Mouse (Mus musculus): ENCODE data around the gene Fbxw14. TPM values are rescaled to one million over a fixed set of nuclear protein-coding genes. Genes with fewer than 3 reads are reported as not detected.

Gene Fbxw14
- polyA plus RNA-seq (2015; fragmentation: Nextera tagmentation; extraction: Ambion mirVana): 0.30 and 0.59 TPM in 2 replicates

GRCm38 (mm10) chr9:109287576-109287975 lies at the start of gene Fbxw14:
Gene Fbxw14 (minus strand): TSS chr9:109287676.

GRCm38 (mm10) chr9:109234654-109235053 lies 52.8 kb downstream of the Fbxw14 start, which contains the start of gene Fbxw20:
Gene Fbxw20 (minus strand): TSS chr9:109234754.

Other genes with a start within 250 kb of the Fbxw14 start
- 134 and 166 TPM in 2 replicates for gene Shisa5, start 249.1 kb downstream of the Fbxw14 start, polyA plus RNA-seq (2015; fragmentation: Nextera tagmentation; extraction: Ambion mirVana)
- 18.5 and 25.6 TPM in 2 replicates for gene Trex1, start 227.9 kb downstream of the Fbxw14 start, polyA plus RNA-seq (2015; fragmentation: Nextera tagmentation; extraction: Ambion mirVana)
- gene Atrip, start 213.6 kb downstream of the Fbxw14 start, polyA plus RNA-seq (2015; fragmentation: Nextera tagmentation; extraction: Ambion mirVana): 13.7 and 17.2 TPM in 2 replicates
- gene Ccdc51, start 205.2 kb downstream of the Fbxw14 start, polyA plus RNA-seq (2015; fragmentation: Nextera tagmentation; extraction: Ambion mirVana): 7.1 and 9.1 TPM in 2 replicates
- gene Tma7, start 205.1 kb downstream of the Fbxw14 start, polyA plus RNA-seq (2015; fragmentation: Nextera tagmentation; extraction: Ambion mirVana): 350 and 394 TPM in 2 replicates
- 3.3 and 3.7 TPM in 2 replicates for gene Plxnb1, start 192.3 kb downstream of the Fbxw14 start, polyA plus RNA-seq (2015; fragmentation: Nextera tagmentation; extraction: Ambion mirVana)
- gene Fbxw21, start 125.6 kb downstream of the Fbxw14 start, polyA plus RNA-seq (2015; fragmentation: Nextera tagmentation; extraction: Ambion mirVana): 0.08 and 0.14 TPM in 2 replicates
- not detected in 2 replicates for gene Fbxw13, start 91.7 kb downstream of the Fbxw14 start, polyA plus RNA-seq (2015; fragmentation: Nextera tagmentation; extraction: Ambion mirVana)
- gene Fbxw20, start 52.9 kb downstream of the Fbxw14 start, polyA plus RNA-seq (2015; fragmentation: Nextera tagmentation; extraction: Ambion mirVana): 0.48 TPM in 1 of 2 replicates, not detected in the other
- 0.29 TPM in 1 of 2 replicates, not detected in the other for gene Fbxw28, start 52.0 kb upstream of the Fbxw14 start, polyA plus RNA-seq (2015; fragmentation: Nextera tagmentation; extraction: Ambion mirVana)
- 0.48 and 0.68 TPM in 2 replicates for gene Fbxw22, start 116.6 kb upstream of the Fbxw14 start, polyA plus RNA-seq (2015; fragmentation: Nextera tagmentation; extraction: Ambion mirVana)
- gene Fbxw16, start 161.5 kb upstream of the Fbxw14 start, polyA plus RNA-seq (2015; fragmentation: Nextera tagmentation; extraction: Ambion mirVana): 0.19 and 0.34 TPM in 2 replicates
- 0.10 TPM in 1 of 2 replicates, not detected in the other for gene Fbxw19, start 208.2 kb upstream of the Fbxw14 start, polyA plus RNA-seq (2015; fragmentation: Nextera tagmentation; extraction: Ambion mirVana)

Data from urinary bladder, postnatal 0 days (tissue).